Mouse (Mus musculus) cerebellum, adult 11-12 months (tissue): ENCODE measurements around the gene Limk2.
A peak's percentile ranks its signal among the peaks of the same experiment; 100 is the strongest.

ENCODE experiments used
- DNase-seq: peaks from one replicate; pipeline ENCODE4 v3.0.0; 2022

Limk2 gene

DNA sequence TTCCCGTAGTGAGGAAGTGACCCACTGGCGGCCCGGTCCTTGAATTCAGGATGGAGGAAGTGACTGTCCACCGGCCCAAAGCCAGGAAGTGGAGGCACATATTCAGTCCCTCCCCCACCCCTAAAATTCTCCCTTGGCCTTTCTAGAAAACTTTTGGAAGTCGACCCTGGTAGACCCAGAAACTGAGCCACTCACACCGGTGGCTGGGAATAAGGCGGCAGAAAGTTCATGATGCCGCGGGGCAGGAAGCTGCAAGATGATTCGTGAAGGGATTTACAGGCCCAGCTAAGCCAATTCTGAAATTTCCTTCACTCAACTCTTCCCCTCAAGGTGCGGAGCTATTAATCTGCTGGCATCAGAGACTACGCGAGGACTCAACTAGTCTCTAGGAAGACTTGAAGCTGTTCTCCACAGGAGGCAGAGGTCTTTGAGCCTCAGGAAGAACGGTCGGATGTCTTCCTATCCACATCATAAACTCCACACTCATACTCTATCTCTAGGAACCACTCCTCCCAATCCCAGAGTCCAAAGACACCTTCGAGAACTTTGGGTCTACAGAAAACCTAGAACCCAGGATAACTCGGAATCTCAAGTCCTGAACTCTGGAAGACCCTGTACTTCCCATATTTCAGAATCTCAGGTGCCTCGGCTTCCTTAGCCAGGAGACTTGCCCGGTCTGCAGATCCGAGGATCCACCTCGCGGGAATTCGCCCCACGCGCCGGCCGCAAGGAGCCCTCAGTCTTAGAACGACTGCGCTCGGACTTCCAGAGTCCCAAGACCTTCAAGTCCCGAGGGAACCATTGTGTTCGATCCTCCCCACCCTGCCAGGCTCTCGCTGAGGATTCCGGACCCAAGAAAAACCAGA is 625 bp downstream of the Limk2 start:
- DNase-seq = no peak

GRCm38 (mm10) chr11:3404287-3405047 is 4.5 kb downstream of the Limk2 start:
- DNase-seq = no peak

DNA sequence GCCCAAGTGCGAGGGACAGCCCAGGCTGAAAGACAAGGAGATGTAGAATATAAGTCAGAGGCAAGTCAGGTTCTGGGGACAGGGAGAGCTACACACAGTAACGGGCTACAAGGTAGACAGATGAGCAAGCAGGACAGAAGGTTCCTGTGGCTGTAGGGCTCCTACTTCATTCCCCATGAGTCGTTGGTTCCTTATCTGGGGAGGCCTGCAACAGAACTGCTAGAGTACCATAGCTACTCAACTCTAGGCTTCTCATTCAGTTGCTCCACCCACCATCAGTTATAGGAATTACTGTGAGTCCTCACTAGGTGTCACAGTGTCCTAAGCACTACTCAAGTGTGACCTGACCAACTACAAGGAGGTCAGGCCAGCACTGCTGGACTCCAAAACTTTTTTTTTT is 6.0 kb downstream of the Limk2 start:
- no peak for DNase-seq

- DNase-seq = no peak
These were observed 10.7 kb downstream of the Limk2 start for GRCm38 (mm10) chr11:3398318-3398717.

- no peak for DNase-seq
These were observed 12.4 kb downstream of the Limk2 start for GRCm38 (mm10) chr11:3396562-3396961.

DNA sequence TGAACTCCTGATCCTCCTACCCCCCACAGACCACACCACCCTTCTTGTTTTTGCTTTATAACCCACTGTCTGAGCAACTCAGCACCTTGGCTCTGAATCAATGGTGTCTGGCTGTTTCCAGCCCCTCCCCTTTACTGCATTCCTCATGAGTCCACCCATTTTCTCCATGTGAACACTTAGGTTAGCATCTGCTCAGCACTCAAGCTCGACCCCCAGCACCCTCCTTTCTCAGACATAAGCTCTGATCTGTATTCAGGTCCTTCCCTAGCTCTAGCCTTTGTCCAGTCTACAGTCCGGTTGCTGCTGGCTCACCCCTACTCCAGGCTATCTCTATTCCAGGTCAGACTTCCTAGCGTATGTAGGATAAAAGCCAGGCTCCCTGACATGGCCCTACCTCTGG is 12.9 kb downstream of the Limk2 start:
- DNase-seq = no peak

- no peak for DNase-seq
These were observed 14.5 kb downstream of the Limk2 start for GRCm38 (mm10) chr11:3394520-3394919.

DNA sequence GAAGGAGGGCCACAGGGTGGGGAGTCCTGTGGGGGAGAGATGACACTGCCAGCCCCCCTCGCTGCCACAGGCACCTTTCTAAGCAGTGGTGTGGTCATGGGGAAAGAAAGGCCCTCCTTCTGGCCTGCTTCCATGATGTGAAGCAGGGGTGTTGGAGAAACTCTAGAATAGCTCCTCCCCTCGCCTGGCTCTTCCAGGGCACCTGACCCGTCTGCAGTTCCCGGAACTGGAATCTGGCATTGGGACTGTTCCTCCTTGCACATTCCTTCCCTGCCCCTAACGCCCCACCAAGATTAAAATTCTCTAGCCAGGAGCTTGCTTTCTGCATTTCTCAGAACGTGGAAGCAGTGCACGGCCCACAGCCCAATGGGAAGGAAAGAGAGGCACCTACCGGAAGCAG is 16.5 kb downstream of the Limk2 start:
- no peak for DNase-seq

GRCm38 (mm10) chr11:3390789-3391188 is 18.2 kb downstream of the Limk2 start:
- DNase-seq = no peak

GRCm38 (mm10) chr11:3389996-3390395 is 19.0 kb downstream of the Limk2 start:
- DNase-seq = peak; percentile 48

GRCm38 (mm10) chr11:3387482-3388196 is 21.4 kb downstream of the Limk2 start:
- no peak for DNase-seq

DNA sequence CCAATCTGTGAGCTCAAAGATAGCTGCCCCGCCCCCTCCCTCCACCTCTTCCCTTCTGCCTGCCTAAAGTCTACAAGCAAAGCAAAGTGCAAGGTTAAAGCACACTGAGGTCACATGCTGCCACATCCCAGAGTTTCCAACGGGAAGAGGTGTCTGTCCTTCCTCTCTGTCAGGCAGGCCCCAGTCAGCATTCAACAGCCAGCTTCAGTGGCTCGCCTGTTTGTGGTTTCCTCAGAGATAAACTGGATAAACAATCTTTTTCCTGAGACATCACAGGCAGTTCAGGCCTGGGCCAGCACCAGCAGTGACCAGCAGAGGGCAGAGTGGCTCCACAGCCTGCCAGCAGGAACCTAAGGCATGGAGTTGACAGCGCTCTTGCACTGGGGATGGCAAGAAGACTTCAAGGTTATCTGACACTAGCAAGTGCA is 22.0 kb downstream of the Limk2 start:
- DNase-seq = peak; percentile 80

DNA sequence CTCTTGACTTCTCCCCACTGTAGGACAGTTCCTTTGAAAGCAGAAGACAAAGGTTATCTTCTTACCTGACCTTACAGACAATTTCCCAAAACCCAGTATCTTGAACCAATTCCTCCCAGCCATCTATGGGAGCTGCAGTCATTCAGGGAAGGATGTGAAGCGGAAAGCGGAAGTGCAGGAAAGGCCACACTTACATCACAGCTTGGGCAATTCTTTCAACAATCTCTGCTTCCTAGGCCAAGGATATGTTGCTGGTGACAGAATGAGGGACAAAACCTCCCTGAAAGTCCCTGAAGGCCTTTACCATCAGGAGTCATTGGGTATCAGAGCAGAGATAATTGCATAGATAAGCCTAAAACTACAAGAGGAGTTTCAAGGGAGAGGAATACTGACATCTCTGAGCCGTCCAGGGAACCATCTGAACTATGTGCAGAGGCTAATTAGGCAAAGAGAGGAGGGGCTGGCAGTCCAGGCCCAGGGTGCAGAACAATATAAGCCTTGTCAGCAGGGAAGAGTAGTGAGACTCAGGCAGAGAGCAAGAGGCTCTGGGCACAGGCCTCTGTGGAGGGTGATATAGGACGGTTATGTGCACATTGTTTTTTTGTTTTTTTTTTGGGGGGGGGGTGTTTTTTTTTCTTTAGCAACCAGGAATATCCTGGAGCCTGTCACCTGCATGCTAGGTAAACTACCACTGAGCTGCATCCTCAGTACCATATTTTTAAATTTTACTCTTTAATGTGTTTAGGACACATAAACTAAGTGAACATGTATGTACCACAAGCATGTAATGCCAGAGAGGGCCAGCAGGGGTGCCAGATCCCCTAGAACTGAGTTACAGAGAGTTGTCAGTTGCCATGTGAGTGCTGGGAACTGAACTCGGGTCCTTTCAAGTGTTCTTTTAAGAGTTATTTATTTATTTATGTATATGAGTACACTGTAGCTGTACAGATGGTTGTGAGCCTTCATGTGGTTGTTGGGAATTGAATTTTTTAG is 26.1 kb downstream of the Limk2 start:
- DNase-seq = no peak

DNA sequence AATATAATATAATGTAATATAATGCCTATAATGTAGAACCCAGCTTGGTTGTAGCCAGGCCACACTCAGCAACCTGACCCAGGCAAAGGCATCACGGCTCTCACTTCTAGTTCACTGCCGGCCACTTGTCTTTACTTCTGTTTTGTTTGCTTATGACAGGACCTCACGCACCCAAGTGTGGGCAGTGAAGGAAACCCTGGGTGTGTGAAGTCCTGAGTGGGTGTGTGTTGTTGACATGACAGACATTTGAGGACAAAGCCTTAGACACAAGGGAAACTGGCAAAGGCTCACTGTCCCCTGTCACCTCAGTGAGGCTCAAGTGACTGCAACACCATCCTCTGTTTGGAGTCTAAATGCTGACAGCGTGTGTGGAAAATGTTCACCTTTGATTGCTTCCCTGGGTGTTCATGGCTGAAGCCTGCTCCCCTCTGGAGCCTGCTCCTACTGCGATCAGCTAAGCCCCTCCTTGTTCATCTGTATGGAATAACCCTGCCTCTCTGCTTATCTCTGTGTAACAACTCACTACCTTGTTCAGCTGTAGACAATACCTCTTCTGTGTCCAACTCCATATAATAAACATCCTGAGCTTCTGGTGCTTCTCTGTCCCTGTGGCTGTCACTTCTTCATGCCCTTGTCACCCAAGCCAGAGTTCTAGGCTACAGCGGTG is 27.7 kb downstream of the Limk2 start:
- no peak for DNase-seq

- no peak for DNase-seq
These were observed 29.6 kb downstream of the Limk2 start for GRCm38 (mm10) chr11:3379427-3379826.

- no peak for DNase-seq
These were observed 34.2 kb downstream of the Limk2 start for GRCm38 (mm10) chr11:3374741-3375140.

- DNase-seq = no peak
These were observed 34.7 kb downstream of the Limk2 start for GRCm38 (mm10) chr11:3374293-3374645.

DNA sequence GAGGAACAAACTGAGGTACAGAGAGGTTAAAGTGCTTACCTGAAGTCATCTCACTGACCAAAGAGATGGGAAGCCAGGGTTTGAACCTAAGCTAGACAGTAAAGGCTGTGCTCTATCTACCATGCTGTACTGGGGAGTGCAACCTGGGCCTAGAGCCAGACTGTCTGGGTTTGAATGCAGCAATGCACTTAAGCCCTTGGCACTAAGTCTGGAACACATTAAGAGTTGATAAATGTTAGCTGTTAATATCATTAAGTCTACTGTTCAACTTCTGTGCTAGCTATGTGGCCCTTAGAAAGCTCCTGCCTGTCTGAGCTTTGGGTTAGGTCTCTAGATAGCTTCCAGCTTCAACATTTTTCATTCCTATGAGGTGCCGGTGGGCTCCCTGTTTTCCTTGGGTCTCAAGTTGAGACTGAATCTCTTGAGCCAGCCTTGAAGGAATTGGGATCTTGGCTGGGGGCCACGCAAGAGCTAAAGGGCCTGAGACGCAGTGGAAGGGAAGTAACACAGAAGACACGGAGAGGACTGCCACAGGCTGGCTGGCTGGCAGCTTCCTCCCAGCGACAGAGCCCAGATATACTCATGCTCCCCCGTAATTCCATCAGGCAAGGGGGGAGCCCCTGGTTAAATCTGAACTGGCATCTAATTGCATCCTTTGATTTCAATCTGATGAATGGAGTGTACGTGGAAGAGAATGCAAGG is 35.2 kb downstream of the Limk2 start:
- no peak for DNase-seq

DNA sequence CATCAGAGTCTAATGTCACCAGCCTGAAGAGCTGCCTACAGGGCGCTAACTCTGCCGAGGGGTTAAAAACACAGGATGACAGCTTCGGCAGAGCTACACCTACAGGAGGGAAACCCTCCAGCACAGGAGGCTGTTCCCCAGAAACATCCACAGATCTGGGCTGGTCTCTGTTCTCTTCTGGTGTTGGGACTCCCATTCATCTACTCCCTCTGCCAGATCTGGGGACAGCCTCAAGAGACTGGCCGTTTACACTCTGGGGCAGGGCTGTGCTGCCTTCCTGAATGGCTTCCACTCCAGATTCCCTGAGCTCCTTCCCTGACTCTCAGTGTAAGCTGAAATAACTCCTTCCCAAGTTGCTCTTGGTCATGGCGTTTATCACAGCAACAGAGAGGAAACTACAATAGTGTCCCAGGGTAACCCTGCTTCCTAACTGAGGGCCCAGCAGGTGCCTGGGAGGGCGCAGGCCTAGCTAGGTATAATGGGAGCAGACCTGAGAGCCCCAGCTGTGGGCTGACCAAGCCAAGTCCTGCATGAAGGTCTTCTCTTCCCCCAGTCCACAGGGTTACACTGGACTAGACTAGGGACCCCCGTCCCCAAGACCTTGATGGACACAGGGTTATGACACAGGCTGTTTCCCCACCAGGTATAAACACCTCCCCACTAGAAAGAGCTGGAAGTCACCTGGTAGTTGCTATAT is 37.2 kb downstream of the Limk2 start:
- peak; percentile 28 for DNase-seq

GRCm38 (mm10) chr11:3370928-3371598 is 37.9 kb downstream of the Limk2 start:
- peak; percentile 86 for DNase-seq
